8 mouse cellular contexts compared by ENCODE assay signal in genomic region chr9:50734989-50735388, GRCm38 (mm10). TPM values are rescaled to one million over a fixed set of nuclear protein-coding genes. Genes with fewer than 3 reads are reported as not detected.
A peak's percentile ranks its signal among the peaks of the same experiment; 100 is the strongest.
DNase-seq lines count a peak whose midpoint lies in the region; ATAC-seq and TF ChIP-seq lines count a peak whose summit lies in the region.

No protein-coding gene starts in this region.

- TF ChIP-seq CTCF in spleen, adult 2 months (IDR thresholded peaks at IDR 0.05; ENCODE audit: extremely low read depth, insufficient read depth, insufficient read length, insufficient replicate concordance): peak; percentile 31; the same call in 1 of the 2 replicates
- peak; percentile 52 for TF ChIP-seq CTCF in bone marrow, adult 2 months (IDR thresholded peaks at IDR 0.05; ENCODE audit: control insufficient read depth, insufficient read depth, low read length)
- peak; percentile 41; the same call in 1 of the 2 replicates for TF ChIP-seq CTCF in olfactory bulb, adult 2 months (IDR thresholded peaks at IDR 0.05; ENCODE audit: insufficient read depth, low read depth, low read length)

- H3K4me1 ChIP-seq in spleen, adult 2 months (ENCODE audit: control insufficient read depth, insufficient read depth, insufficient read length): no peaks in the 10 kb centered on the region
- H3K4me1 ChIP-seq in bone marrow, adult 2 months (ENCODE audit: control insufficient read depth, insufficient read depth, low read length): peaks cover 2% of the 10 kb centered on the region; the same call in 1 of the 2 replicates
- H3K4me1 ChIP-seq in forebrain, embryonic 13.5 days: peaks cover 17% of the 10 kb centered on the region
- H3K4me1 ChIP-seq in hindbrain, embryonic 15.5 days (replicated peaks): peaks cover 17% of the 10 kb centered on the region
- no peaks in the 10 kb centered on the region for H3K4me1 ChIP-seq in limb, embryonic 14.5 days (ENCODE audit: control insufficient read depth, insufficient read depth, low read length)
- H3K4me1 ChIP-seq in olfactory bulb, adult 2 months (ENCODE audit: control insufficient read depth, insufficient read depth, low read length): peaks cover 4% of the 10 kb centered on the region; the same call in 1 of the 2 replicates

- H3K36me3 ChIP-seq in spleen, adult 2 months (ENCODE audit: control insufficient read depth, insufficient read depth, low read length): no peaks in the 10 kb centered on the region
- H3K36me3 ChIP-seq in forebrain, embryonic 13.5 days (ENCODE audit: poor library complexity, severe bottlenecking): no peaks in the 10 kb centered on the region
- H3K36me3 ChIP-seq in hindbrain, embryonic 15.5 days: no peaks in the 10 kb centered on the region
- no peaks in the 10 kb centered on the region for H3K36me3 ChIP-seq in limb, embryonic 14.5 days (ENCODE audit: control insufficient read depth, insufficient read depth, low read length)

- H3K4me2 ChIP-seq in forebrain, embryonic 13.5 days: peak overlapping the region; percentile 43
- peak overlapping the region; percentile 47 for H3K4me2 ChIP-seq in hindbrain, embryonic 15.5 days
- no peak overlapping the region for H3K4me2 ChIP-seq in limb, embryonic 14.5 days (replicated peaks; ENCODE audit: low read depth, low read length, severe bottlenecking)

- TF ChIP-seq POLR2A in spleen, adult 2 months (IDR thresholded peaks at IDR 0.05; ENCODE audit: low read depth, low read length): no peak
- no peak for TF ChIP-seq POLR2A in bone marrow, adult 2 months (IDR thresholded peaks at IDR 0.05; ENCODE audit: borderline replicate concordance, control insufficient read depth, low read depth, low read length)
- TF ChIP-seq POLR2A in limb, embryonic 14.5 days (IDR thresholded peaks at IDR 0.05; ENCODE audit: borderline replicate concordance, extremely low read depth, insufficient read depth, insufficient read length): no peak
- TF ChIP-seq POLR2A in olfactory bulb, adult 2 months (IDR thresholded peaks at IDR 0.05; ENCODE audit: insufficient read depth, low read depth, low read length): no peak

- H3K27me3 ChIP-seq in spleen, adult 2 months (ENCODE audit: control insufficient read depth, insufficient read depth, low read length): no peaks in the 10 kb centered on the region
- H3K27me3 ChIP-seq in forebrain, embryonic 13.5 days: 0 out of 2 replicates have a peak, but pooled peaks cover 2% of the 10 kb centered on the region
- no peaks in the 10 kb centered on the region; the same call in 1 of the 2 replicates for H3K27me3 ChIP-seq in hindbrain, embryonic 15.5 days
- no peaks in the 10 kb centered on the region for H3K27me3 ChIP-seq in limb, embryonic 14.5 days (ENCODE audit: control insufficient read depth, insufficient read depth, low read length)

- no peak; the same call in 1 of the 2 replicates for ATAC-seq in forebrain, embryonic 13.5 days
- ATAC-seq in hindbrain, embryonic 15.5 days (ENCODE audit: low FRiP score, low read depth): no peak
- ATAC-seq in limb, embryonic 14.5 days (ENCODE audit: low FRiP score, low read depth): no peak
- ATAC-seq in inflammation-experienced regulatory T-cells, adult 6 months: no peak

- no peaks in the 10 kb centered on the region for H3K9me3 ChIP-seq in forebrain, embryonic 13.5 days (replicated peaks)
- H3K9me3 ChIP-seq in hindbrain, embryonic 15.5 days: no peaks in the 10 kb centered on the region
- no peaks in the 10 kb centered on the region for H3K9me3 ChIP-seq in limb, embryonic 14.5 days (ENCODE audit: control insufficient read depth, low read length)

- WGBS in spleen, adult 2 months: 4% methylated on average over 9 of the region's 9 CpGs
- 3% methylated on average over 9 of the region's 9 CpGs for WGBS in bone marrow, adult 2 months
- WGBS in forebrain, embryonic 13.5 days: 3% methylated on average over 9 of the region's 9 CpGs
- WGBS in hindbrain, embryonic 15.5 days: 3% methylated on average over 9 of the region's 9 CpGs
- 6% methylated on average over 9 of the region's 9 CpGs for WGBS in limb, embryonic 14.5 days
- 5% methylated on average over 9 of the region's 9 CpGs for WGBS in olfactory bulb, adult 2 months

- peak in 1 of 2 experiments; percentile 14 for DNase-seq in spleen, adult 2 months (ENCODE audit: low read depth in 1 of 2, low spot score in 2 of 2)
- no peak for DNase-seq in spleen, adult 12 weeks (ENCODE audit: low spot score)
- DNase-seq in limb, embryonic 14.5 days (ENCODE audit: low spot score): peak; percentile 78

- no peak overlapping the region for H3K27ac ChIP-seq in spleen, adult 2 months (ENCODE audit: insufficient read depth, low read length)
- H3K27ac ChIP-seq in bone marrow, adult 2 months (ENCODE audit: control insufficient read depth, insufficient read depth, low read depth, low read length, poor library complexity): no peak overlapping the region
- no peak overlapping the region for H3K27ac ChIP-seq in forebrain, embryonic 13.5 days
- H3K27ac ChIP-seq in hindbrain, embryonic 15.5 days (replicated peaks): no peak overlapping the region
- no peak overlapping the region for H3K27ac ChIP-seq in limb, embryonic 14.5 days (replicated peaks; ENCODE audit: low read depth, low read length)
- H3K27ac ChIP-seq in olfactory bulb, adult 2 months (ENCODE audit: insufficient read depth, low read depth, low read length): no peak overlapping the region

- H3K9ac ChIP-seq in forebrain, embryonic 13.5 days: no peak overlapping the region
- H3K9ac ChIP-seq in hindbrain, embryonic 15.5 days: no peak overlapping the region
- no peak overlapping the region for H3K9ac ChIP-seq in limb, embryonic 14.5 days (ENCODE audit: low read depth, low read length, severe bottlenecking)

- no peak overlapping the region for H3K4me3 ChIP-seq in spleen, adult 2 months (ENCODE audit: extremely low read depth, insufficient read depth, insufficient read length)
- H3K4me3 ChIP-seq in bone marrow, adult 2 months (replicated peaks; ENCODE audit: control insufficient read depth, low read depth, low read length): no peak overlapping the region
- 0 out of 2 replicates have a peak overlapping the region, but pooled peaks have one; percentile 1 for H3K4me3 ChIP-seq in forebrain, embryonic 13.5 days
- H3K4me3 ChIP-seq in hindbrain, embryonic 15.5 days: no peak overlapping the region
- no peak overlapping the region for H3K4me3 ChIP-seq in limb, embryonic 14.5 days (replicated peaks; ENCODE audit: low read length)
- no peak overlapping the region for H3K4me3 ChIP-seq in olfactory bulb, adult 2 months (ENCODE audit: insufficient read depth, low read depth, low read length)

RNA-seq across cellular contexts. Expression of gene Dixdc1, which starts 4.3 kb away (rescaled TPM):
- 0.35 and 0.73 TPM in 2 replicates for polyA plus RNA-seq in spleen, adult 2 months (2012; rRNA removed)
- polyA plus RNA-seq in bone marrow, adult 2 months (2011; ENCODE audit: insufficient read depth, insufficient read length, low replicate concordance, missing spikeins): 0.29 TPM in 1 of 2 replicates, not detected in the other
- 20.2 and 21.4 TPM in 2 replicates for polyA plus RNA-seq in forebrain, embryonic 13.5 days (2015; fragmentation: Nextera tagmentation; extraction: Ambion mirVana)
- polyA plus RNA-seq in hindbrain, embryonic 15.5 days (2015; fragmentation: Nextera tagmentation; extraction: Ambion mirVana): 31.3 and 31.7 TPM in 2 replicates
- 16.4 and 17.5 TPM in 2 replicates for polyA plus RNA-seq in limb, embryonic 14.5 days (2012; rRNA removed)
- polyA plus RNA-seq in limb, embryonic 14.5 days (2014; fragmentation: Nextera tagmentation; extraction: Ambion mirVana): 16.1 and 18.9 TPM in 2 replicates
- not detected in 2 replicates for polyA plus RNA-seq in olfactory bulb, adult 2 months (2012; ENCODE audit: insufficient read depth, insufficient read length, low replicate concordance, missing spikeins)
- polyA plus RNA-seq in inflammation-experienced regulatory T-cells, adult 6 months (2017; shearing (Covaris generic)): 1 to 10 TPM in 2 of 3 experiments, not detected in 1; 1.4 to 1.9 TPM

RNA-seq across cellular contexts. Expression of gene 2310030G06Rik, which starts 11.3 kb away (rescaled TPM):
- 0.71 and 0.94 TPM in 2 replicates for polyA plus RNA-seq in spleen, adult 2 months (2012; rRNA removed)
- polyA plus RNA-seq in bone marrow, adult 2 months (2011; ENCODE audit: insufficient read depth, insufficient read length, low replicate concordance, missing spikeins): not detected in 2 replicates
- polyA plus RNA-seq in forebrain, embryonic 13.5 days (2015; fragmentation: Nextera tagmentation; extraction: Ambion mirVana): 1.0 and 1.2 TPM in 2 replicates
- 1.7 and 2.0 TPM in 2 replicates for polyA plus RNA-seq in hindbrain, embryonic 15.5 days (2015; fragmentation: Nextera tagmentation; extraction: Ambion mirVana)
- 3.8 and 4.9 TPM in 2 replicates for polyA plus RNA-seq in limb, embryonic 14.5 days (2012; rRNA removed)
- polyA plus RNA-seq in limb, embryonic 14.5 days (2014; fragmentation: Nextera tagmentation; extraction: Ambion mirVana): 5.2 and 5.4 TPM in 2 replicates
- not detected in 2 replicates for polyA plus RNA-seq in olfactory bulb, adult 2 months (2012; ENCODE audit: insufficient read depth, insufficient read length, low replicate concordance, missing spikeins)
- not detected for polyA plus RNA-seq in inflammation-experienced regulatory T-cells, adult 6 months (2017; shearing (Covaris generic))

RNA-seq across cellular contexts. Expression of gene Cryab, which starts 16.1 kb away (rescaled TPM):
- 13.5 and 19.8 TPM in 2 replicates for polyA plus RNA-seq in spleen, adult 2 months (2012; rRNA removed)
- polyA plus RNA-seq in bone marrow, adult 2 months (2011; ENCODE audit: insufficient read depth, insufficient read length, low replicate concordance, missing spikeins): 6.9 and 10.5 TPM in 2 replicates
- 4.7 and 6.5 TPM in 2 replicates for polyA plus RNA-seq in forebrain, embryonic 13.5 days (2015; fragmentation: Nextera tagmentation; extraction: Ambion mirVana)
- polyA plus RNA-seq in hindbrain, embryonic 15.5 days (2015; fragmentation: Nextera tagmentation; extraction: Ambion mirVana): 13.3 and 15.4 TPM in 2 replicates
- polyA plus RNA-seq in limb, embryonic 14.5 days (2012; rRNA removed): 78.2 and 80.7 TPM in 2 replicates
- 87.2 and 117 TPM in 2 replicates for polyA plus RNA-seq in limb, embryonic 14.5 days (2014; fragmentation: Nextera tagmentation; extraction: Ambion mirVana)
- polyA plus RNA-seq in olfactory bulb, adult 2 months (2012; ENCODE audit: insufficient read depth, insufficient read length, low replicate concordance, missing spikeins): not detected in 2 replicates
- 1 to 10 TPM in 2 of 3 experiments, not detected in 1; 1.7 to 1.9 TPM for polyA plus RNA-seq in inflammation-experienced regulatory T-cells, adult 6 months (2017; shearing (Covaris generic))

RNA-seq across cellular contexts. Expression of gene Hspb2, which starts 17.2 kb away (rescaled TPM):
- polyA plus RNA-seq in spleen, adult 2 months (2012; rRNA removed): 5.4 and 6.0 TPM in 2 replicates
- not detected in 2 replicates for polyA plus RNA-seq in bone marrow, adult 2 months (2011; ENCODE audit: insufficient read depth, insufficient read length, low replicate concordance, missing spikeins)
- polyA plus RNA-seq in forebrain, embryonic 13.5 days (2015; fragmentation: Nextera tagmentation; extraction: Ambion mirVana): not detected in 2 replicates
- 1.6 and 1.8 TPM in 2 replicates for polyA plus RNA-seq in hindbrain, embryonic 15.5 days (2015; fragmentation: Nextera tagmentation; extraction: Ambion mirVana)
- 53.0 and 61.6 TPM in 2 replicates for polyA plus RNA-seq in limb, embryonic 14.5 days (2012; rRNA removed)
- 47.8 and 78.7 TPM in 2 replicates for polyA plus RNA-seq in limb, embryonic 14.5 days (2014; fragmentation: Nextera tagmentation; extraction: Ambion mirVana)
- not detected in 2 replicates for polyA plus RNA-seq in olfactory bulb, adult 2 months (2012; ENCODE audit: insufficient read depth, insufficient read length, low replicate concordance, missing spikeins)
- not detected for polyA plus RNA-seq in inflammation-experienced regulatory T-cells, adult 6 months (2017; shearing (Covaris generic))

RNA-seq across cellular contexts. Expression of gene Fdxacb1, which starts 33.0 kb away (rescaled TPM):
- 2.6 and 3.2 TPM in 2 replicates for polyA plus RNA-seq in spleen, adult 2 months (2012; rRNA removed)
- 5.5 and 5.7 TPM in 2 replicates for polyA plus RNA-seq in bone marrow, adult 2 months (2011; ENCODE audit: insufficient read depth, insufficient read length, low replicate concordance, missing spikeins)
- 10.9 and 12.3 TPM in 2 replicates for polyA plus RNA-seq in forebrain, embryonic 13.5 days (2015; fragmentation: Nextera tagmentation; extraction: Ambion mirVana)
- 11.1 and 11.3 TPM in 2 replicates for polyA plus RNA-seq in hindbrain, embryonic 15.5 days (2015; fragmentation: Nextera tagmentation; extraction: Ambion mirVana)
- polyA plus RNA-seq in limb, embryonic 14.5 days (2012; rRNA removed): 7.4 and 7.7 TPM in 2 replicates
- polyA plus RNA-seq in limb, embryonic 14.5 days (2014; fragmentation: Nextera tagmentation; extraction: Ambion mirVana): 10.6 and 10.8 TPM in 2 replicates
- not detected in 2 replicates for polyA plus RNA-seq in olfactory bulb, adult 2 months (2012; ENCODE audit: insufficient read depth, insufficient read length, low replicate concordance, missing spikeins)
- polyA plus RNA-seq in inflammation-experienced regulatory T-cells, adult 6 months (2017; shearing (Covaris generic)): 10 to 100 TPM in 2 of 3 experiments, 1 to 10 TPM in 1; 9.9 to 11.1 (median 10.3) TPM
